Mouse (Mus musculus): ENCODE measurements around the gene Clec2d. TPM values are rescaled to one million over a fixed set of nuclear protein-coding genes. Genes with fewer than 3 reads are reported as not detected.
A peak's percentile ranks its signal among the peaks of the same experiment; 100 is the strongest.

The Clec2d gene
- polyA plus RNA-seq, 1 experiment from 2014 or later, result 1.1 TPM

DNA sequence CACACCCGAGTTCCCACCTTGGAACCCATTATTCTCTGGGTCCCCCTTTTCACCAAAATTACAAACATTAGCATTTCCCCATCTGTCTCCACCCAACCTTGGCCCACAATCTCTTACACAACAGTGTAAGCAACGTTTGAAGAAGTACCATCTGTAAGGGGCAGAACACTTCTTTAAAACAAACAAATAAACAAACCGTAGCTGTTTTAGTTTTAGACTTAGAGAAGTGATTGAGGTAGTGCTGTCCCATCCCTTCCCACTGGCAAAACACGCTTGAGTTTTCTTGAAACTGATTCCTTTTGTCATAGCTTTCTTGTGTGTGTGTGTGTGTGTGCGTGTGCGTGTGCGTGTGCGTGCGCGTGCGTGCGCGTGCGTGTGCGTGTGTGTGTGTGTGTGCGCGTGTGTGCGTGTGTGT is 53.5 kb downstream of the Clec2d start:
- H3K4me3 ChIP-seq (ENCODE audit: low read depth, low read length), result no peak overlapping the region
- H3K27me3 ChIP-seq (replicated peaks; ENCODE audit: control insufficient read depth, insufficient read depth, low read length), result no peaks in the 10 kb centered on the region
- H3K9ac ChIP-seq (ENCODE audit: low read depth, low read length), result no peak overlapping the region
- peak overlapping the region; percentile 41; the same call in 1 of the 2 replicates for H3K27ac ChIP-seq (ENCODE audit: low read depth, low read length)
- H3K4me1 ChIP-seq (replicated peaks; ENCODE audit: control insufficient read depth, insufficient read depth, low read length), result peaks cover 16% of the 10 kb centered on the region; the same call in 1 of the 2 replicates
- H3K9me3 ChIP-seq (ENCODE audit: control insufficient read depth), result no peaks in the 10 kb centered on the region
- no peak overlapping the region for H3K4me2 ChIP-seq (replicated peaks; ENCODE audit: low read depth)
- ATAC-seq, result no peak
- no peak for TF ChIP-seq CTCF (IDR thresholded peaks at IDR 0.05; ENCODE audit: low read depth)
- H3K36me3 ChIP-seq (ENCODE audit: control insufficient read depth, insufficient read depth), result no peaks in the 10 kb centered on the region; the same call in 1 of the 2 replicates
- WGBS, result 77% methylated on average over 18 of the region's 18 CpGs

DNA sequence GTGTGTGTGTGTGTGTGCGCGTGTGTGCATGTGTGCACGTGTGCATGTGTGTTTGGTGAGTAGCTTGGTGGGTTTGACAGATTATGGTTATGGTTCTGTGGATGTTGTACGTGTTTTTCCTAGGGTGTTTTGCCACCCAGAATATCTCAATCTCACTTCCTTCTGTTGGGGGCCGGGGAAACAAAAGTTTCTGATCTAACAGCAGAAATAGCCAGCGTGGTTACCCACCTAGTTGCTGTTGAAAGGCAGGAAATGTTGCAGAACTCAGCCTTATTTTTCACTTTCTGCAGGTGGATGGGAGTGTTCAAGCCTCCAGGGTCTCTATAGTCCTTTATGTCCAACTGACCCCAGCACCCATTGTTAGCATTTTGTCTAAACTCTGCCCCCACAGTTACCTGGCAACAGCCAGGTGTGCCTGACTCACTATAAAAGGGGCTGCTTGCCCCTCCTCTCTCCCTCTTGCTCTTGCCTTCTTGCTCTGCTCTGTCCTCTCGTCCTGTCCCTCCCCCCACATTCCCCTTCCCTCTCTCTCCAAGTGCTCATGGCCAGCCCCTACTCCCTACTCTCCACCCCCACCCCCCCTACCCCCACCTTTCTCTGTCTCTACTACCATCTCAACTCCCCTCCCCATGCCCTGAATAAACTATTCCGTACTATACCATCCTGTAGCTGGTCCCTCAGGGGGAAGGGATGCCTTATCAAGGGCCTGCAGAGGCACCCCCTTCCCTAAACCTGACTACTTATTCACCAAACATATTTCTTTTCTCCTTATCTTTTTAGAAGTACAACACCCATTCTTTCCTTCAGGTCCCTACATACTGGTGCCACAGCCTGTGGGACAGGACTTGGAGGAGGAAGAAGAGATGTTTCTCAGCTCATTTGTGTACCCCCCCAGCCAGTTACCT is 54.3 kb downstream of the Clec2d start:
- Histone ChIP-seq H3K9ac (ENCODE audit: low read depth, low read length) (no peak overlapping the region), H3K27ac (ENCODE audit: low read depth, low read length) (peak overlapping the region; percentile 15; the same call in 1 of the 2 replicates), H3K9me3 (ENCODE audit: control insufficient read depth) (no peaks in the 10 kb centered on the region), H3K4me1 (replicated peaks; ENCODE audit: control insufficient read depth, insufficient read depth, low read length) (peaks cover 16% of the 10 kb centered on the region; the same call in 1 of the 2 replicates), H3K36me3 (ENCODE audit: control insufficient read depth, insufficient read depth) (no peaks in the 10 kb centered on the region; the same call in 1 of the 2 replicates), H3K4me3 (ENCODE audit: low read depth, low read length) (no peak overlapping the region), H3K4me2 (replicated peaks; ENCODE audit: low read depth) (peak overlapping the region; percentile 30), H3K27me3 (replicated peaks; ENCODE audit: control insufficient read depth, insufficient read depth, low read length) (no peaks in the 10 kb centered on the region)
- no peak for TF ChIP-seq CTCF (IDR thresholded peaks at IDR 0.05; ENCODE audit: low read depth)
- ATAC-seq, result no peak
- WGBS, result 63% methylated on average over 8 of the region's 8 CpGs

- Histone ChIP-seq H3K27me3 (replicated peaks; ENCODE audit: control insufficient read depth, insufficient read depth, low read length) (no peaks in the 10 kb centered on the region), H3K9me3 (ENCODE audit: control insufficient read depth) (no peaks in the 10 kb centered on the region), H3K9ac (ENCODE audit: low read depth, low read length) (no peak overlapping the region), H3K4me1 (replicated peaks; ENCODE audit: control insufficient read depth, insufficient read depth, low read length) (peaks cover 14% of the 10 kb centered on the region; the same call in 1 of the 2 replicates), H3K4me2 (replicated peaks; ENCODE audit: low read depth) (peak overlapping the region; percentile 70), H3K4me3 (ENCODE audit: low read depth, low read length) (no peak overlapping the region), H3K27ac (ENCODE audit: low read depth, low read length) (peak overlapping the region; percentile 29), H3K36me3 (ENCODE audit: control insufficient read depth, insufficient read depth) (no peaks in the 10 kb centered on the region; the same call in 1 of the 2 replicates)
- 44% methylated on average over 5 of the region's 5 CpGs for WGBS
- ATAC-seq, result no peak
- no peak for TF ChIP-seq CTCF (IDR thresholded peaks at IDR 0.05; ENCODE audit: low read depth)
Measured at GRCm38 (mm10) chr6:129235855-129236461, 55.5 kb downstream of the Clec2d start.

Small RNA genes within 50 kb of the gene (microRNA-seq; reads per million reads assigned to microRNA genes)
- not detected for gene Gm27514

Other genes starting within 250 kb of the Clec2d start
- gene Clec2g, start 246.2 kb upstream of the Clec2d start, polyA plus RNA-seq (2015; fragmentation: Nextera tagmentation; extraction: Ambion mirVana), result not detected in 2 replicates
- 0.25 and 0.44 TPM in 2 replicates for gene Klrb1f, start 134.7 kb upstream of the Clec2d start, polyA plus RNA-seq (2015; fragmentation: Nextera tagmentation; extraction: Ambion mirVana)
- gene Clec2e, start 79.7 kb upstream of the Clec2d start, polyA plus RNA-seq (2015; fragmentation: Nextera tagmentation; extraction: Ambion mirVana), result 76.4 and 89.8 TPM in 2 replicates
- 0.12 and 0.16 TPM in 2 replicates for gene Cd69, start 94.8 kb downstream of the Clec2d start, polyA plus RNA-seq (2015; fragmentation: Nextera tagmentation; extraction: Ambion mirVana)
- not detected in 2 replicates for gene 4922502D21Rik, start 151.2 kb downstream of the Clec2d start, polyA plus RNA-seq (2015; fragmentation: Nextera tagmentation; extraction: Ambion mirVana)
- 0.09 and 0.20 TPM in 2 replicates for gene Clec12a, start 162.1 kb downstream of the Clec2d start, polyA plus RNA-seq (2015; fragmentation: Nextera tagmentation; extraction: Ambion mirVana)
- gene Clec12b, start 205.3 kb downstream of the Clec2d start, polyA plus RNA-seq (2015; fragmentation: Nextera tagmentation; extraction: Ambion mirVana), result 0.14 TPM in 2 replicates
- gene Clec1b, start 216.7 kb downstream of the Clec2d start, polyA plus RNA-seq (2015; fragmentation: Nextera tagmentation; extraction: Ambion mirVana), result 0.27 and 0.29 TPM in 2 replicates
- gene Clec9a, start 228.2 kb downstream of the Clec2d start, polyA plus RNA-seq (2015; fragmentation: Nextera tagmentation; extraction: Ambion mirVana), result 0.09 and 0.12 TPM in 2 replicates